Mouse (Mus musculus): ENCODE measurements around the gene Eef1akmt3.

- TF ChIP-seq POLR2A (IDR thresholded peaks at IDR 0.05; ENCODE audit: insufficient read depth, low read depth, low read length): no peak
- no peak for TF ChIP-seq CTCF (IDR thresholded peaks at IDR 0.05; ENCODE audit: insufficient read depth, low read depth, low read length)
Measured at GRCm38 (mm10) chr10:127050119-127050474, 8.8 kb upstream of the Eef1akmt3 start.

Measured in olfactory bulb, adult 2 months (tissue).